Mouse (Mus musculus): Measurements from ENCODE around the gene Rbms2. TPM values are rescaled to one million over a fixed set of nuclear protein-coding genes. Genes with fewer than 3 reads are reported as not detected.
A peak's percentile ranks its signal among the peaks of the same experiment; 100 is the strongest.

Rbms2 gene
- polyA plus RNA-seq, 1 experiment: 137 TPM

DNA sequence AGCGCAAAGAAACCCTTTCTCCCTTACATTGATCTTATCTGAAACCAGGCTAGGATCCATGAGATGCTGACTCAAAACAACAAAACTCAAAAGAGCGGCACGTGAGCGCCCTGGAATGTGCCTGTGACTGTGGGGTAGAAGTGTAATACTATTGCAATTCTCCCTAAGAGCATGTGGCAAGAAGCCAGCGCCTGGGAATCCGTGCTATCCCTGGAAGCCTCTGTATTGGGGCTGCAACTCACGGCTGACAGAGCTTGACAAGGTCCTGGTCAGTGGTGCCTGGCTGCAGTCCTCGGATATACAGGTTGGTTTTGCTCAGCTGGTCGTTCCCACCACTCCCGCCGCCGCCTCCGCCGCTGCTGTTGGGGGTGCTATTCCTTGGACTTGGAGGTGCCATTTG, 29.2 kb downstream of the Rbms2 start:
- Histone ChIP-seq H3K27ac (ENCODE audit: insufficient read depth, low read length) (peak overlapping the region; percentile 33; the same call in 1 of the 2 replicates), H3K9me3 (replicated peaks; ENCODE audit: control insufficient read depth, insufficient read depth, low read length, poor library complexity, severe bottlenecking) (no peaks in the 10 kb centered on the region), H3K36me3 (ENCODE audit: control insufficient read depth, insufficient read depth, low read length, poor library complexity, severe bottlenecking) (peaks cover 7% of the 10 kb centered on the region; the same call in 1 of the 2 replicates), H3K4me3 (ENCODE audit: low read depth, low read length) (no peak overlapping the region), H3K4me1 (ENCODE audit: control insufficient read depth, insufficient read depth, low read length) (no peaks in the 10 kb centered on the region), H3K27me3 (ENCODE audit: control insufficient read depth, insufficient read depth, low read length, poor library complexity, severe bottlenecking) (no peaks in the 10 kb centered on the region), H3K9ac (ENCODE audit: low read depth, poor library complexity, severe bottlenecking) (no peak overlapping the region)
- no peak for TF ChIP-seq EP300 (IDR thresholded peaks at IDR 0.05; ENCODE audit: insufficient read depth, low read depth, low read length)
- TF ChIP-seq POLR2A (IDR thresholded peaks at IDR 0.05; ENCODE audit: insufficient read depth, low read length): no peak
- TF ChIP-seq CTCF (IDR thresholded peaks at IDR 0.05; ENCODE audit: low read depth, low read length): no peak

DNA sequence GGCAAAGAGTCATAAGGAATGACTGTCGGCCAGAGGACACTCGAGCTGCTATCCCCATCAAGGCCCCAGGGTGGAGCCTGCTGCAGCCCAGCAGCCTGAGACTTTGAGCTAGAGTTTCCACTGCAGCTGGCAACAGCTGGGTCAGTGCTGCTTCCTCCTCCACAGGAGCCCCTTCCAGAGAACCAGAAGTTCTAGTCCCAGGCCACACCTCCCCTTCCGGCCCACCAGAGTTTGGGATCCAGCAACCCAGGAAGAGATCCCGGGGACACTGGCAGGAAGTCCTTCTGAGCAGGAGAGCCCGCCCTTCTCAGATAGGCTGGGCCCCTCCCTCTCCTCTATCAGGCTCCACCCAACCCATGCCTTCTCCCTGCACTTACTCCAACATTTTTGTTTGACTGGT, 30.5 kb downstream of the Rbms2 start:
- peaks cover 7% of the 10 kb centered on the region; the same call in 1 of the 2 replicates for H3K36me3 ChIP-seq (ENCODE audit: control insufficient read depth, insufficient read depth, low read length, poor library complexity, severe bottlenecking)
- peak overlapping the region; percentile 78 for H3K27ac ChIP-seq (ENCODE audit: insufficient read depth, low read length)
- H3K4me1 ChIP-seq (ENCODE audit: control insufficient read depth, insufficient read depth, low read length): no peaks in the 10 kb centered on the region
- no peaks in the 10 kb centered on the region for H3K9me3 ChIP-seq (replicated peaks; ENCODE audit: control insufficient read depth, insufficient read depth, low read length, poor library complexity, severe bottlenecking)
- H3K27me3 ChIP-seq (ENCODE audit: control insufficient read depth, insufficient read depth, low read length, poor library complexity, severe bottlenecking): no peaks in the 10 kb centered on the region
- H3K4me3 ChIP-seq (ENCODE audit: low read depth, low read length): peak overlapping the region; percentile 40
- H3K9ac ChIP-seq (ENCODE audit: low read depth, poor library complexity, severe bottlenecking): peak overlapping the region; percentile 47
- TF ChIP-seq CTCF (IDR thresholded peaks at IDR 0.05; ENCODE audit: low read depth, low read length): no peak
- peak; percentile 27 for TF ChIP-seq POLR2A (IDR thresholded peaks at IDR 0.05; ENCODE audit: insufficient read depth, low read length)
- TF ChIP-seq EP300 (IDR thresholded peaks at IDR 0.05; ENCODE audit: insufficient read depth, low read depth, low read length): 0 out of 2 replicates have a peak, but pooled peaks have one; percentile 14

DNA sequence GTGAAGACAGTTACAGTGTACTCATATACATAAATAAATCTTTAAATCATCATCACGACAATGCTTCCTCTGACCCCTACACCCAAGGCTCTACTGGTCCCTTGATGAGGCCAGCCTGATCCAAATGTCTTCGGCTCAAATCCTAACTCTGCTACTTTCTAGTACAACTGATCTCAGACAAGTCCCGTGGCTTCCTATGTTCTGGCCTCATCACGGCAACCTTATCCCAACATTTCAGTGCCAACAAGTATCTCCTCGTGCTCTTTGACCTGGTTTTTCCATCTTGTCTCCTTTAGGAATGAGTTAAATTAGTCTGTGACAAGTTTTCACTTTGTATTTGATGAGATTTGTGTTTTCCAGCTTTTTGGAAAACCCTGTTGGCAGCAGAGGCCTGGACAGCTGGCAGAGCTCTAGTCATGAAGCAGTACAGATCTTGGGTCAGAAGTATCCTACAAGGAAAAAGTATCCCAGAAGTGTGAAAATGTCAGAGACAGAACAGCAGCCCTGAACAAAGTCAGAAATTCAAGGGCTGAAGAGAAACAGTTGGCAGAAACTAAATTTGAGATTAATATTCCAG, 31.2 kb downstream of the Rbms2 start:
- no peak for TF ChIP-seq CTCF (IDR thresholded peaks at IDR 0.05; ENCODE audit: low read depth, low read length)
- TF ChIP-seq POLR2A (IDR thresholded peaks at IDR 0.05; ENCODE audit: insufficient read depth, low read length): no peak
- no peak for TF ChIP-seq EP300 (IDR thresholded peaks at IDR 0.05; ENCODE audit: insufficient read depth, low read depth, low read length)
- Histone ChIP-seq H3K9me3 (replicated peaks; ENCODE audit: control insufficient read depth, insufficient read depth, low read length, poor library complexity, severe bottlenecking) (no peaks in the 10 kb centered on the region), H3K27me3 (ENCODE audit: control insufficient read depth, insufficient read depth, low read length, poor library complexity, severe bottlenecking) (no peaks in the 10 kb centered on the region), H3K9ac (ENCODE audit: low read depth, poor library complexity, severe bottlenecking) (peak overlapping the region; percentile 47; the same call in 1 of the 2 replicates), H3K4me3 (ENCODE audit: low read depth, low read length) (no peak overlapping the region), H3K36me3 (ENCODE audit: control insufficient read depth, insufficient read depth, low read length, poor library complexity, severe bottlenecking) (peaks cover 7% of the 10 kb centered on the region; the same call in 1 of the 2 replicates), H3K4me1 (ENCODE audit: control insufficient read depth, insufficient read depth, low read length) (no peaks in the 10 kb centered on the region), H3K27ac (ENCODE audit: insufficient read depth, low read length) (peak overlapping the region; percentile 78)

DNA sequence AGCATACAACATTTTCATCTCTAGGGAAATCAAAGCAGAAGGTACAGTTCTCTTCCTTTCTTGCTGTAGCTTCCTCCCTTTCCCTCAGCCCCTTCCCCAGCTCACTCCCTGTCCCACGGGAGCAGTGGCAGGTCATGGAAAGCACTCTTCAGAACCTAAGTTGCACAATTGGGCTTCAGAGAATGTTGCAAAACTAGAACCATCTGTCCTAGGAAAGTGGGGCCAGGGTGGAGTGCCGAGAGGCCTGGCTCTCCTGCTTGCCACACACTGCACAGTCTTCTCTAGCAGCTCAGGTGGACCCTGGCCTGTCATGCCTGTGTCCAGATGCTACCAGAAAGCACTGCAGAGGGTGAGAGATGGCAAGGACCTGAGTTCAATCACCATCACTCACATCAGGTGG, 35.1 kb downstream of the Rbms2 start:
- no peaks in the 10 kb centered on the region for H3K27me3 ChIP-seq (ENCODE audit: control insufficient read depth, insufficient read depth, low read length, poor library complexity, severe bottlenecking)
- H3K9ac ChIP-seq (ENCODE audit: low read depth, poor library complexity, severe bottlenecking): no peak overlapping the region
- H3K9me3 ChIP-seq (replicated peaks; ENCODE audit: control insufficient read depth, insufficient read depth, low read length, poor library complexity, severe bottlenecking): no peaks in the 10 kb centered on the region
- TF ChIP-seq POLR2A (IDR thresholded peaks at IDR 0.05; ENCODE audit: insufficient read depth, low read length): no peak
- TF ChIP-seq CTCF (IDR thresholded peaks at IDR 0.05; ENCODE audit: low read depth, low read length): no peak
- no peak for TF ChIP-seq EP300 (IDR thresholded peaks at IDR 0.05; ENCODE audit: insufficient read depth, low read depth, low read length)
- H3K27ac ChIP-seq (ENCODE audit: insufficient read depth, low read length): no peak overlapping the region; the same call in 1 of the 2 replicates
- H3K36me3 ChIP-seq (ENCODE audit: control insufficient read depth, insufficient read depth, low read length, poor library complexity, severe bottlenecking): 0 out of 2 replicates have a peak, but pooled peaks cover 7% of the 10 kb centered on the region
- H3K4me1 ChIP-seq (ENCODE audit: control insufficient read depth, insufficient read depth, low read length): no peaks in the 10 kb centered on the region
- no peak overlapping the region for H3K4me3 ChIP-seq (ENCODE audit: low read depth, low read length)

DNA sequence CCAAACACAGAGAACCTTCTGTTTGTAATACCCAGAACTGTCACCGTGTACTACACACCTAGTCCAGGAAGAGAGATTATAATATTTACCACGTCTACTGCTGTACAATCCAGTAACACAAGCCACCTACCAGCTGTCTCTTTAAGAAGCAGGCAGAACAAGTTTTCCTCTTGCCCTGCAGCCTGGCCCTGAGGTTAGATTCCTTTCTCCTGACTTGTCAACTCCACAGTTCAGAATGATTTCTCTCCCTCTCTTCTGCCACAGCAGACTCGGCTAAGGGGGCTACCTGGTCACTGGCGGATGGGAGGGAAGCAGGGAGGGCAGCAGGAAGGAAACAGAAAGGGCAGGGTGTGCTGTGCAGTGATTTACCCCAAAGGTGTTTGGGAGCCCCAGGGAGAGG, 36.4 kb downstream of the Rbms2 start:
- Histone ChIP-seq H3K9ac (ENCODE audit: low read depth, poor library complexity, severe bottlenecking) (no peak overlapping the region), H3K27me3 (ENCODE audit: control insufficient read depth, insufficient read depth, low read length, poor library complexity, severe bottlenecking) (no peaks in the 10 kb centered on the region), H3K27ac (ENCODE audit: insufficient read depth, low read length) (no peak overlapping the region), H3K4me3 (ENCODE audit: low read depth, low read length) (no peak overlapping the region), H3K9me3 (replicated peaks; ENCODE audit: control insufficient read depth, insufficient read depth, low read length, poor library complexity, severe bottlenecking) (no peaks in the 10 kb centered on the region), H3K36me3 (ENCODE audit: control insufficient read depth, insufficient read depth, low read length, poor library complexity, severe bottlenecking) (0 out of 2 replicates have a peak, but pooled peaks cover 5% of the 10 kb centered on the region), H3K4me1 (ENCODE audit: control insufficient read depth, insufficient read depth, low read length) (no peaks in the 10 kb centered on the region)
- TF ChIP-seq POLR2A (IDR thresholded peaks at IDR 0.05; ENCODE audit: insufficient read depth, low read length) (no peak), EP300 (IDR thresholded peaks at IDR 0.05; ENCODE audit: insufficient read depth, low read depth, low read length) (no peak), CTCF (IDR thresholded peaks at IDR 0.05; ENCODE audit: low read depth, low read length) (no peak)

DNA sequence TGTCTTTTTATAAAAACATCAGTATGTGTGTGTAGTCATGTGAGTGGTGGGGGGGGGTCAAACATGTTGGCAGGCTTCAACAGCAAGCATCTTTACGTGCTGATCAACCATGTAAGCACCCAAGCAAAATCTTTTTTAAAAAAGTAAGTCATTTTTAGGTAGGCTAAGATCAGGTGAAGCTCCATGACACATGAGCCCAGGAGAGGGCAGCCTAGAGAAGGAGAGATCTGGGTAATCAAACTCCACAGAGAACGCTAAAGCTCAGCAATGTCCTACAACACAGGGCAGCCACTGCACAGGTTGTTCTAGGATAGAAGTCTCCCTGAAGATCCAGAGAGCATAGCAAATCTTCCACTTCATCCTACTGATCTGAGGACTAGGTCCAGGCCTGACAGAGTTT, 37.9 kb downstream of the Rbms2 start:
- Histone ChIP-seq H3K36me3 (ENCODE audit: control insufficient read depth, insufficient read depth, low read length, poor library complexity, severe bottlenecking) (0 out of 2 replicates have a peak, but pooled peaks cover 5% of the 10 kb centered on the region), H3K9me3 (replicated peaks; ENCODE audit: control insufficient read depth, insufficient read depth, low read length, poor library complexity, severe bottlenecking) (no peaks in the 10 kb centered on the region)
- TF ChIP-seq CTCF (IDR thresholded peaks at IDR 0.05; ENCODE audit: low read depth, low read length) (no peak), POLR2A (IDR thresholded peaks at IDR 0.05; ENCODE audit: insufficient read depth, low read length) (no peak), EP300 (IDR thresholded peaks at IDR 0.05; ENCODE audit: insufficient read depth, low read depth, low read length) (no peak)

More for the DNA sequence above, 37.9 kb downstream of the Rbms2 start:
- Histone ChIP-seq H3K9ac (ENCODE audit: low read depth, poor library complexity, severe bottlenecking) (no peak overlapping the region), H3K4me3 (ENCODE audit: low read depth, low read length) (no peak overlapping the region), H3K27ac (ENCODE audit: insufficient read depth, low read length) (no peak overlapping the region; the same call in 1 of the 2 replicates), H3K4me1 (ENCODE audit: control insufficient read depth, insufficient read depth, low read length) (no peaks in the 10 kb centered on the region), H3K27me3 (ENCODE audit: control insufficient read depth, insufficient read depth, low read length, poor library complexity, severe bottlenecking) (no peaks in the 10 kb centered on the region)
